Mouse (Mus musculus): ENCODE measurements around the gene Srrm2.

- TF ChIP-seq CTCF (IDR thresholded peaks at IDR 0.05; ENCODE audit: borderline replicate concordance, insufficient read depth, low read depth, low read length) (no peak), POLR2A (IDR thresholded peaks at IDR 0.05; ENCODE audit: borderline replicate concordance, insufficient read depth, low read length) (no peak)
Observed at GRCm38 (mm10) chr17:23818579-23818978, 28.2 kb downstream of the Srrm2 start.

Data from cerebellum, adult 2 months (tissue).